Mouse (Mus musculus): ENCODE results near the gene Rhou. TPM values are rescaled to one million over a fixed set of nuclear protein-coding genes. Genes with fewer than 3 reads are reported as not detected.

The Rhou gene
- polyA plus RNA-seq, 1 experiment from 2014 or later: 9.8 TPM

DNA sequence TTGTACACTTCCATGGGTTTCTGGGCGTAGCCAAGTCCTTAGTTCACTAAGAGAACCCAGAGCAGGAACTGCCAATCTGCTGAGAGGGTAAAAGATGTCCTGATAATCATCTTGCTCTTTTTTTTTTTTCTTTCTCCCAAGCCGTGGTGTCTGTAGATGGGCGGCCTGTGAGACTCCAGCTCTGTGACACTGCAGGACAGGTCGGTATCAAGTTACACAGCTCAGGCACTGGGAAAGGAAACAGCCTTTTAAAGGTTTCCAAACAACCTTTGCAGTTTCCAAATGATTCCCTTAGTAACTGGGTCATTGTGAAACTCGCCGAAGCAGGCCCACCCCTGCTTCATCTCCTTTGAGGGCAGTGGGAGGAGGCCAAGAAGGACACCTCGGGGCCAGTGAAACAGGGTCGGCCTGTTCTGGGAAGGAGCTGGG lies 1.6 kb downstream of the Rhou start:
- no peak overlapping the region; the same call in 1 of the 2 replicates for H3K9ac ChIP-seq (ENCODE audit: low read depth, low read length)
- H3K36me3 ChIP-seq (ENCODE audit: control insufficient read depth, insufficient read depth, low read length): peaks cover 31% of the 10 kb centered on the region
- peaks cover 21% of the 10 kb centered on the region; the same call in 1 of the 2 replicates for H3K4me1 ChIP-seq (ENCODE audit: control insufficient read depth, insufficient read depth, low read length)
- no peaks in the 10 kb centered on the region for H3K27me3 ChIP-seq (ENCODE audit: control insufficient read depth, insufficient read depth, low read length)
- H3K9me3 ChIP-seq (ENCODE audit: control insufficient read depth, low read length): no peaks in the 10 kb centered on the region
- peak overlapping the region; percentile 77 for H3K4me3 ChIP-seq (ENCODE audit: low read length)
- no peak for ATAC-seq (ENCODE audit: low FRiP score, low TSS enrichment)
- H3K4me2 ChIP-seq (replicated peaks; ENCODE audit: low read depth, low read length): peak overlapping the region; percentile 59
- H3K27ac ChIP-seq (ENCODE audit: low read depth, low read length): peak overlapping the region; percentile 83; the same call in 1 of the 2 replicates
- 4% methylated on average over 8 of the region's 8 CpGs for WGBS

DNA sequence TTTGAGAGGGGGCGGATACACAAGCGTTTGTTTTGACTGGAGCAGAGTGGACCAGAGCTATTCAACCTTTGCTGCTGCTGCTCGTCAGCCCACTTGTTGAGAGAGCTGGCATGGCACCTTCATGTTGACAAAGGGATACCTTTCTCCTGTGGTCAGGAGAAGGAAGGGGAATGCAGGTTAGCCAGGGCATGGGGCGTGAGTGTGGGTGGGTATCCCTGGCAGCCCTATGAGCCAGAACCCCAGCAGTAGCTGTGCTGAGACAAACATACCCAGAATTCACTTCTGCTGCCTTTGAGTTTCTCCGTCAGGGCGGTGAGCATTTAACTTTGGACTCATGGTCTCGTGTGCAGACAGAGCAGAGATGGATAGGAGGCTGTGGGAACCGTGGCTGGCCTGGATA lies 4.1 kb downstream of the Rhou start:
- H3K9me3 ChIP-seq (ENCODE audit: control insufficient read depth, low read length): no peaks in the 10 kb centered on the region
- H3K27me3 ChIP-seq (ENCODE audit: control insufficient read depth, insufficient read depth, low read length): no peaks in the 10 kb centered on the region
- no peak overlapping the region for H3K4me3 ChIP-seq (ENCODE audit: low read length)
- 88% methylated on average over 8 of the region's 8 CpGs for WGBS
- H3K36me3 ChIP-seq (ENCODE audit: control insufficient read depth, insufficient read depth, low read length): peaks cover 50% of the 10 kb centered on the region
- H3K4me2 ChIP-seq (replicated peaks; ENCODE audit: low read depth, low read length): no peak overlapping the region
- H3K4me1 ChIP-seq (ENCODE audit: control insufficient read depth, insufficient read depth, low read length): peaks cover 17% of the 10 kb centered on the region; the same call in 1 of the 2 replicates
- H3K9ac ChIP-seq (ENCODE audit: low read depth, low read length): no peak overlapping the region
- ATAC-seq (ENCODE audit: low FRiP score, low TSS enrichment): no peak
- no peak overlapping the region for H3K27ac ChIP-seq (ENCODE audit: low read depth, low read length)

DNA sequence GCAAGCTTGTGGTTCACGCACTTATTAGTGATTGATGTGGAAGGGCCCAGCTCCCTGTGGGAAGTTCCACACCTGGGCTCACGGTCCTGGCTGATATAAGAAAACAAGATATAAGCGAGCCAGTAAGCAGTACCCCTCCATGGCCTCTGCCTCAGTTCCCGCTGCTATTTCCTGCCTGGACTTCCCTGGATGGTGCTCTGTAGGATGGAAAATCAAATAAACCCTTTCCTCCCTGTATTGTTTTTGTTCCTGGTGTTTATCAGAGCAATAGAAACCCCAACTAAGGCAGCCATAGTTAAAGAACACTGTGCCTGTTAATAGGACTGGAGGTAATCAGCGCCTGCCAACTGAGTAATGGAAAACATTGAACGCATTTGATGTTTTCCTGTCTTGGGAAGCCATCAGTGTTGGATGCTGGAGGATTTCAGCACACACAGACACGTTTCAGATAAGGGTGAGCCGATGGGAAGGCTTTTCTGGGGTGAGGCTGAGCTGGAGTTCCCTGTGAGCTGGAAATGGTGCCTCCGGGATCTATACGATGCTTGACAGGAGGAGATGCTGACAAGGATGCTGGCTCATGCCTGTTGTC lies 5.8 kb downstream of the Rhou start:
- H3K9ac ChIP-seq (ENCODE audit: low read depth, low read length): no peak overlapping the region
- peaks cover 59% of the 10 kb centered on the region for H3K36me3 ChIP-seq (ENCODE audit: control insufficient read depth, insufficient read depth, low read length)
- 82% methylated on average over 10 of the region's 10 CpGs for WGBS

DNA sequence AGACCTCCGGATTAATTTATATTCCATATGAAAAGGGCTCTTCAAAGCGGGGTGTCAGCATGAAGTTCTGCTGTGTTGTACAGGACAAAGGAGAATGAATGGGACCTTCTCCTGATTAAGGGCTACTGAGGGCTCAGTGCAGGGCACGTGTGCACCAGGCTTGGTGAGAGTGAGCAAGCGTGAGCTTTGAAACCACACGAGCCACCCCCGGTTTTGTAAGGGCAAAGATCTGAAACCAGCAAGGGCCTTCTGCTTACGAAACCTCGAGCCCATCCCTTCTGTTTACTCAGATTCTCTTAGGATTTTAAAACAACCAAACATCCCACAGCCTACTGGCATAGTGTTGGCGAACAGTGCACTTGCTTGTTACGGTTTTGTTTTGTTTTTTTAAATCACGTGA lies 7.8 kb downstream of the Rhou start:
- no peaks in the 10 kb centered on the region for H3K27me3 ChIP-seq (ENCODE audit: control insufficient read depth, insufficient read depth, low read length)
- no peaks in the 10 kb centered on the region for H3K4me1 ChIP-seq (ENCODE audit: control insufficient read depth, insufficient read depth, low read length)
- H3K4me2 ChIP-seq (replicated peaks; ENCODE audit: low read depth, low read length): no peak overlapping the region
- H3K27ac ChIP-seq (ENCODE audit: low read depth, low read length): no peak overlapping the region
- peaks cover 53% of the 10 kb centered on the region for H3K36me3 ChIP-seq (ENCODE audit: control insufficient read depth, insufficient read depth, low read length)
- H3K9ac ChIP-seq (ENCODE audit: low read depth, low read length): no peak overlapping the region
- H3K9me3 ChIP-seq (ENCODE audit: control insufficient read depth, low read length): no peaks in the 10 kb centered on the region
- H3K4me3 ChIP-seq (ENCODE audit: low read length): no peak overlapping the region
- ATAC-seq (ENCODE audit: low FRiP score, low TSS enrichment): no peak
- 92% methylated on average over 11 of the region's 11 CpGs for WGBS

More for the DNA sequence above, 5.8 kb downstream of the Rhou start:
- Histone ChIP-seq H3K4me1 (ENCODE audit: control insufficient read depth, insufficient read depth, low read length) (peaks cover 14% of the 10 kb centered on the region; the same call in 1 of the 2 replicates), H3K4me2 (replicated peaks; ENCODE audit: low read depth, low read length) (no peak overlapping the region), H3K27me3 (ENCODE audit: control insufficient read depth, insufficient read depth, low read length) (no peaks in the 10 kb centered on the region), H3K9me3 (ENCODE audit: control insufficient read depth, low read length) (no peaks in the 10 kb centered on the region), H3K4me3 (ENCODE audit: low read length) (no peak overlapping the region), H3K27ac (ENCODE audit: low read depth, low read length) (no peak overlapping the region)
- ATAC-seq (ENCODE audit: low FRiP score, low TSS enrichment): no peak

DNA sequence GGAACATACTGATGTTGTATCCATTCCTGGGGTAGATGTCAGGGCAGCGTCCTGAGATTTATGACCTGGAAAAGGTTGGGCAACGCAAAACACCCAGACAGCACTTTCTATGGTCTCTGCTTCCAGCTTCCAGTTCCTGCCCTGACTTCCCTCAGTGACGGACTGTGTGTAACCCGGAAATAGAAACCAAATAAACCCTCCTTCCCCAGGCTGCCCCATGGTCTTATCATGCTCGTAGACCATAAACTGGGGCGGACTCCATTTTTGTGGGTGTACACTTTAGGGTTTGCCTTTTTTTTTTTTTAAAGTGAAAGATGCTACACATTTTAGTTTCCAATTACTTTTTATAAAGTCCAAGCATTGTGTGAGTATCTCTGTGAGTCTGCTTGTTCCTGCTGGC lies 11.9 kb downstream of the Rhou start:
- ATAC-seq (ENCODE audit: low FRiP score, low TSS enrichment): no peak
- Histone ChIP-seq H3K4me2 (replicated peaks; ENCODE audit: low read depth, low read length) (no peak overlapping the region), H3K36me3 (ENCODE audit: control insufficient read depth, insufficient read depth, low read length) (peaks cover 26% of the 10 kb centered on the region), H3K4me3 (ENCODE audit: low read length) (no peak overlapping the region), H3K9me3 (ENCODE audit: control insufficient read depth, low read length) (no peaks in the 10 kb centered on the region), H3K9ac (ENCODE audit: low read depth, low read length) (no peak overlapping the region), H3K4me1 (ENCODE audit: control insufficient read depth, insufficient read depth, low read length) (no peaks in the 10 kb centered on the region), H3K27ac (ENCODE audit: low read depth, low read length) (no peak overlapping the region), H3K27me3 (ENCODE audit: control insufficient read depth, insufficient read depth, low read length) (no peaks in the 10 kb centered on the region)
- 47% methylated on average over 6 of the region's 6 CpGs for WGBS

DNA sequence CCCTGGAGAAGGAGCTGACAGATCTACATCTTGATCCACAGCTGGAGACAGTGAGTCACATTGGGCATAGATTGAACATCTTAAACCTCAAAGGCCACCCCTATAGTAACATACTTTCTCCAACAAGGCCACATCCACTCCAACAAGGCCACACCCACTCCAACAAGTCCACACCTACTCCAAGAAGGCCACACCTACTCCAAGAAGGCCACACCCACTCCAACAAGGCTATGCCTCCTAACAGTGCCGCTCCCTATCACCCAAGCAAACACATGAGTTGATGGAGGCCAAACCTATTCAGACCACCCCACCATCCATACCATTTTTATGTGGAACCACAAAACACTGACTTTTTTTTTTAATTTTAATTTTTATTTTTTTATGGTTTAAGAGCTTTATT lies 13.1 kb downstream of the Rhou start:
- WGBS: 96% methylated on average over 1 of the region's 1 CpGs
- Histone ChIP-seq H3K9ac (ENCODE audit: low read depth, low read length) (no peak overlapping the region), H3K4me3 (ENCODE audit: low read length) (no peak overlapping the region), H3K4me1 (ENCODE audit: control insufficient read depth, insufficient read depth, low read length) (no peaks in the 10 kb centered on the region), H3K27me3 (ENCODE audit: control insufficient read depth, insufficient read depth, low read length) (no peaks in the 10 kb centered on the region), H3K36me3 (ENCODE audit: control insufficient read depth, insufficient read depth, low read length) (peaks cover 18% of the 10 kb centered on the region), H3K9me3 (ENCODE audit: control insufficient read depth, low read length) (no peaks in the 10 kb centered on the region), H3K4me2 (replicated peaks; ENCODE audit: low read depth, low read length) (no peak overlapping the region), H3K27ac (ENCODE audit: low read depth, low read length) (no peak overlapping the region)
- no peak for ATAC-seq (ENCODE audit: low FRiP score, low TSS enrichment)

DNA sequence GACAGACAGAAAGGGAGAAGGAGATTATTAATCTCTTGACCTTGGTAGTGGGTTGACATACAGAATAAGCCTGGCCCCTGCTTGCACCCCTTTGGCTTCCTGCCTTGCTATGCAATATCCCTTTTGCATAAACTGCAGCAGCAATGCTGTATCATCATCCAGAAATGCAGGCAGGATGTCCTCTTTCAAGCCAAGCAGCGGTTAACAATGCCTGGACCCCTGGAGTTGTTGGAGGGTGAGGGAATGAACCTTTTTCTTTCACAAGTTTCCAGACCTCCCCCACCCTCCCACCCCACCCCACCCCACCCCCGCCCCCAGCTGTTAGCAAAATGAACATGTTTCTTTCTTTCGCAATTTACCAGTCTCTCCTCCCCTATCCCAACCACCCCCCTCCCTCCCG lies 15.0 kb downstream of the Rhou start:
- H3K4me3 ChIP-seq (ENCODE audit: low read length): no peak overlapping the region
- H3K36me3 ChIP-seq (ENCODE audit: control insufficient read depth, insufficient read depth, low read length): 0 out of 2 replicates have a peak, but pooled peaks cover 1% of the 10 kb centered on the region
- H3K4me2 ChIP-seq (replicated peaks; ENCODE audit: low read depth, low read length): no peak overlapping the region
- 49% methylated on average over 4 of the region's 4 CpGs for WGBS
- no peaks in the 10 kb centered on the region for H3K27me3 ChIP-seq (ENCODE audit: control insufficient read depth, insufficient read depth, low read length)
- no peak overlapping the region for H3K9ac ChIP-seq (ENCODE audit: low read depth, low read length)
- no peak overlapping the region for H3K27ac ChIP-seq (ENCODE audit: low read depth, low read length)
- H3K9me3 ChIP-seq (ENCODE audit: control insufficient read depth, low read length): no peaks in the 10 kb centered on the region
- ATAC-seq (ENCODE audit: low FRiP score, low TSS enrichment): no peak
- no peaks in the 10 kb centered on the region for H3K4me1 ChIP-seq (ENCODE audit: control insufficient read depth, insufficient read depth, low read length)

DNA sequence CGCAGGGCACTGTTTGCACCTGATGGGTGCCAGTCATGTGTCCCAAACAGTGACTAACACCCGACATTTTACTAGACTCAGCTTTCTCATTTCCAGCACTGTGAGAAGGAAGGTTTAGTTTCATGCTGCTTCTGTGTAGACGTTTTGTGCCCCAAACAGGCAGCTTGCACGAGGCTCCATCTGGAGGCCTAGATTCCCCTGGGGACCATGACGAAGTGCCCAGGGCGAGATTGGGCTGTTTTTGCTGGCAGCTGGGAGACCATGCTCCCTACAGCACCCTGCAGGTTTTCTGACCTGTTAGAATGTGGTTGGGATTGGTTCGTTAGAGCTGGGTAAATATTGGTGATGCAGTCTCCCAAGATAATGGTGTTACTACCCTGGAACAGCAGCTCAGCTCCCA lies 17.0 kb downstream of the Rhou start:
- H3K9me3 ChIP-seq (ENCODE audit: control insufficient read depth, low read length): no peaks in the 10 kb centered on the region
- no peak for ATAC-seq (ENCODE audit: low FRiP score, low TSS enrichment)
- no peaks in the 10 kb centered on the region for H3K27me3 ChIP-seq (ENCODE audit: control insufficient read depth, insufficient read depth, low read length)
- WGBS: 66% methylated on average over 7 of the region's 7 CpGs
- H3K4me1 ChIP-seq (ENCODE audit: control insufficient read depth, insufficient read depth, low read length): no peaks in the 10 kb centered on the region
- no peak overlapping the region for H3K4me2 ChIP-seq (replicated peaks; ENCODE audit: low read depth, low read length)
- H3K36me3 ChIP-seq (ENCODE audit: control insufficient read depth, insufficient read depth, low read length): no peaks in the 10 kb centered on the region
- H3K27ac ChIP-seq (ENCODE audit: low read depth, low read length): no peak overlapping the region
- no peak overlapping the region for H3K9ac ChIP-seq (ENCODE audit: low read depth, low read length)
- no peak overlapping the region for H3K4me3 ChIP-seq (ENCODE audit: low read length)

DNA sequence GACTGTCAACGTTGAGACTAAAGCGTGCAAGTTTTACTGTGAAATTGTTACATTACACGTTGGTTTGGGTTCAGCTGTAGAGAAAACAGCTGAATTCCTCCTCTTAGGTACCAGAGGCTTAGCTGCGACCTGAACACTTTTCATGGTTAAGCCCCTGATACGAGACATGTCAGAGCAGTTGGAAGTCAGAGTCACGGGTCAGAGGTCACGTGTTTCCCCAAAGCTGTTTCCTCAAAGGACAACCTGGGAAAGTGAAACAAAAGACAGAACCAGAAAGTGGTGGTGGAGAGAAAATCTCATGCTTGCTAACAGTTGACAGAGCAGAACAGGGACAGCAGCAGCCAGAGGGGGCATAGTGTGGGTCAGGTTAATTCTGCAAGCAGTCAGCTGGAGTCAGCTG lies 17.7 kb downstream of the Rhou start:
- no peaks in the 10 kb centered on the region for H3K4me1 ChIP-seq (ENCODE audit: control insufficient read depth, insufficient read depth, low read length)
- WGBS: 76% methylated on average over 7 of the region's 7 CpGs
- H3K9me3 ChIP-seq (ENCODE audit: control insufficient read depth, low read length): no peaks in the 10 kb centered on the region
- H3K27ac ChIP-seq (ENCODE audit: low read depth, low read length): no peak overlapping the region
- H3K4me3 ChIP-seq (ENCODE audit: low read length): no peak overlapping the region
- no peaks in the 10 kb centered on the region for H3K27me3 ChIP-seq (ENCODE audit: control insufficient read depth, insufficient read depth, low read length)
- no peak overlapping the region for H3K4me2 ChIP-seq (replicated peaks; ENCODE audit: low read depth, low read length)
- H3K9ac ChIP-seq (ENCODE audit: low read depth, low read length): no peak overlapping the region
- no peak for ATAC-seq (ENCODE audit: low FRiP score, low TSS enrichment)
- H3K36me3 ChIP-seq (ENCODE audit: control insufficient read depth, insufficient read depth, low read length): no peaks in the 10 kb centered on the region

Data from kidney, embryonic 14.5 days (tissue).